Mouse (Mus musculus): ENCODE measurements around the gene Tacr1. TPM values are rescaled to one million over a fixed set of nuclear protein-coding genes. Genes with fewer than 3 reads are reported as not detected.
"Not testable (repeated sequence)": the region's sequence is repeated elsewhere in the genome, so short reads cannot be mapped to it uniquely, and the experiment has no call there.

Gene Tacr1
- total and polyA plus RNA-seq, 3 experiments = not detected

DNA sequence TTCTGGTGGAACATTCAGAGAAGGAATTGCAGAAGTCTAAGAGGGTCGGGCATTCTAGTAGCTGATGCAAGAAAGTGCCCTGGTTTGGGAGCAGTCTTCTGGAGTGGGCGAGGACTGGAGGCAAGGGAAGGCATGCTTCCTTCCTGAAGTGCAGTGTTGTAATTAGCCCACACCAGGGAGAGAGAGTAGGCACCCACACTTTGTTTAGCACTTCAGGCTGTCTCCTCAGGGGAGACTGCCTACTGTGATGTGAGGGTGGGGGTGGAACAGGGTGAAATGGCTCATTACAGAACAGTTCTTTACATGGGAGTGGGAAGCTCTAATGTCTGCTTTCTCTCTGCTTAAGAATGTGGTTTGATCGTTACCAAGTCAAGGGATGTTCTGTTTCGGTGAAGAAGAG lies 35.0 kb downstream of the Tacr1 start:
- H3K4me3 ChIP-seq (ENCODE audit: control insufficient read depth in 1 of 2, insufficient read depth in 1 of 2, low read depth in 2 of 2, low read length in 2 of 2) = no peak overlapping the region
- H3K79me2 ChIP-seq (ENCODE audit: control insufficient read depth, insufficient read depth, low read length, poor library complexity) = no peaks in the 10 kb centered on the region
- H3K27me3 ChIP-seq (ENCODE audit: control insufficient read depth in 1 of 2, insufficient read depth in 2 of 2, low read length in 2 of 2) = no peaks in the 10 kb centered on the region
- TF ChIP-seq MXI1 (IDR thresholded peaks at IDR 0.05; ENCODE audit: low read depth, low read length) (no peak), POLR2A (IDR thresholded peaks at IDR 0.05; ENCODE audit: control insufficient read depth in 1 of 2, insufficient read depth in 1 of 2, low read depth in 1 of 2, low read length in 2 of 2, poor library complexity in 1 of 2) (no peak), RAD21 (IDR thresholded peaks at IDR 0.05; ENCODE audit: low read depth, low read length) (no peak), TAL1 (IDR thresholded peaks at IDR 0.05; ENCODE audit: low read length) (no peak), MYC (IDR thresholded peaks at IDR 0.05; ENCODE audit: low read depth, low read length) (no peak), KAT2A (conservative IDR thresholded peaks at IDR 0.05; ENCODE audit: low read depth, low read length) (no peak), NELFE (IDR thresholded peaks at IDR 0.05; ENCODE audit: low read depth, low read length) (no peak), HCFC1 (IDR thresholded peaks at IDR 0.05; ENCODE audit: low read depth, low read length) (no peak), CHD2 (IDR thresholded peaks at IDR 0.05; ENCODE audit: low read length) (no peak), GABPA (IDR thresholded peaks at IDR 0.05; ENCODE audit: low read depth, low read length) (no peak), ZKSCAN1 (IDR thresholded peaks at IDR 0.05; ENCODE audit: low read depth, low read length) (no peak), CTCF (IDR thresholded peaks at IDR 0.05 in 2 of 3, conservative IDR thresholded peaks at IDR 0.05 in 1 of 3; ENCODE audit: control insufficient read depth in 1 of 3, insufficient read depth in 1 of 3, low read depth in 2 of 3, low read length in 3 of 3, poor library complexity in 1 of 3, severe bottlenecking in 1 of 3) (no peak), EP300 (IDR thresholded peaks at IDR 0.05; ENCODE audit: low read depth in 1 of 2, low read length in 2 of 2) (no peak), GATA1 (IDR thresholded peaks at IDR 0.05; ENCODE audit: low read depth, low read length) (no peak), RCOR1 (IDR thresholded peaks at IDR 0.05; ENCODE audit: low read depth, low read length) (no peak)
- no peaks in the 10 kb centered on the region for H3K4me1 ChIP-seq (ENCODE audit: control insufficient read depth in 1 of 2, insufficient read depth in 2 of 2, low read length in 2 of 2)
- no peak overlapping the region for H3K9ac ChIP-seq (ENCODE audit: control insufficient read depth, low read depth, low read length, poor library complexity, severe bottlenecking)
- no peaks in the 10 kb centered on the region for H3K9me3 ChIP-seq (replicated peaks; ENCODE audit: insufficient read depth, low read length)
- no peak overlapping the region for H3K27ac ChIP-seq (ENCODE audit: control insufficient read depth, low read depth, low read length)
- no peak for DNase-seq (ENCODE audit: low read depth, low spot score)
- no peaks in the 10 kb centered on the region for H3K36me3 ChIP-seq (ENCODE audit: control insufficient read depth in 1 of 2, insufficient read depth in 2 of 2, low read length in 2 of 2)

DNA sequence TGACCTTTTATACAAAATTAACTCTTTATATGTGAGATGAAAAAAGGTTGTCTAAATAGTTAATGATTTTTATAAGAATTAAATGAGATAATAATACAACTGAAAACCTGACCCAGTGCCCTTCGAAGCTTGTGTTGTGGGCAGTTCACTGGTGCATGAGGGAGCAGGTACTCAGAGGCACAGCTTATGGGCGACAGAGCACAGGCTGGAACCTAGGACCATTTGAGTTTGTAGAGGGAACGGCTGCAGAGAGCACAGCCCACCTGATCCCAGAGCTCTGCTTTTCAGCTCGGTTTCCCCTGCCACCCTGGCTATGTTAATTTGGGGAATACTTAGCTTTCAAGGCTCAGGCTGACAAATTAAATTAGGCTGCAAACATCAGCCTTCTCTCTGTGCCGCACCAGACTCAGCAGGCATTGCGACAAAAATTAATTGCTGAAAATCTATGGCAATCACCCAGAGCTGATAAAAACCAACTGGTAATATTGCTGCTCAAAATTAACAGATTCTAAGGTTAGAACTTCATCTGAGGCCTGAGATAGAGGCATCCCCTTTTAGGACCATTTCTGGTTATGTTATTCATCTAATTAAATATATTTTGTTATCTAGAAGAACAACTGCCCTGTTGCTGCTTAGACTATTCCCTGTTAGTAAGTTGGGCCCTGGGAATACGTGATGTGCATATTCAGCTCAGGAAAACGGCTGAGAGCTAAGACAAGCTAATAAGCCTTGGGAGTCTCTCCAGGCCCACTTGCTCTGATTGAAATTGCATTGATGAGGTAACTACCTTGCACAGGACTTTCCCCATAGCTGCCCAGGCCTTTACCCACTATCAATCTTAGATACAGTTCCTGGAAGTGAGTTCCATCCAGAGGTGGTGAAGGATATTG lies 50.3 kb downstream of the Tacr1 start:
- not testable (repeated sequence) for DNase-seq (ENCODE audit: low read depth, low spot score); H3K36me3 ChIP-seq (ENCODE audit: control insufficient read depth in 1 of 2, insufficient read depth in 2 of 2, low read length in 2 of 2); H3K9me3 ChIP-seq (replicated peaks; ENCODE audit: insufficient read depth, low read length); H3K4me3 ChIP-seq (ENCODE audit: control insufficient read depth in 1 of 2, insufficient read depth in 1 of 2, low read depth in 2 of 2, low read length in 2 of 2); H3K79me2 ChIP-seq (ENCODE audit: control insufficient read depth, insufficient read depth, low read length, poor library complexity); H3K27me3 ChIP-seq (ENCODE audit: control insufficient read depth in 1 of 2, insufficient read depth in 2 of 2, low read length in 2 of 2); H3K4me1 ChIP-seq (ENCODE audit: control insufficient read depth in 1 of 2, insufficient read depth in 2 of 2, low read length in 2 of 2); H3K27ac ChIP-seq (ENCODE audit: control insufficient read depth, low read depth, low read length); H3K9ac ChIP-seq (ENCODE audit: control insufficient read depth, low read depth, low read length, poor library complexity, severe bottlenecking)

DNA sequence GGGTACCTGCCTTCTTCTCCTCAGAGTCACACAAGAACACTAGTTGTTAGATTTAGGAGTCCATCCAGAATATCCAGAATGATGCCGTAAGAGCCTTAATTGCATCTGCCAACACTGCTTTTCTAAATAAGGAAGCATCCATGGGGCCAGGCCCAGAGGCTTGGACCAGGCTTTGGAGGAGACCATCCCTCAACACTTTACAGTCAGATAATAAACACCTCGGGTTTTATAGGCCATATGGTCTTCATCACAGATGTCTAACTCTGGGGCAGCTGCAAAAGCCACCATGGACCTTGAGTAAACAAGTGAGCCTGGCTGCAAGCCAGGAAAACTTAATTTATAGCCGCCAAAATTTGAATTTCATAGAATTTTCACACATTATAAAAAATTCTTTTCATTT lies 53.1 kb downstream of the Tacr1 start:
- Histone ChIP-seq H3K27ac (ENCODE audit: control insufficient read depth, low read depth, low read length) (no peak overlapping the region), H3K79me2 (ENCODE audit: control insufficient read depth, insufficient read depth, low read length, poor library complexity) (no peaks in the 10 kb centered on the region), H3K9ac (ENCODE audit: control insufficient read depth, low read depth, low read length, poor library complexity, severe bottlenecking) (no peak overlapping the region), H3K9me3 (replicated peaks; ENCODE audit: insufficient read depth, low read length) (no peaks in the 10 kb centered on the region), H3K4me3 (ENCODE audit: control insufficient read depth in 1 of 2, insufficient read depth in 1 of 2, low read depth in 2 of 2, low read length in 2 of 2) (no peak overlapping the region), H3K4me1 (ENCODE audit: control insufficient read depth in 1 of 2, insufficient read depth in 2 of 2, low read length in 2 of 2) (no peaks in the 10 kb centered on the region), H3K36me3 (ENCODE audit: control insufficient read depth in 1 of 2, insufficient read depth in 2 of 2, low read length in 2 of 2) (no peaks in the 10 kb centered on the region), H3K27me3 (ENCODE audit: control insufficient read depth in 1 of 2, insufficient read depth in 2 of 2, low read length in 2 of 2) (no peaks in the 10 kb centered on the region)
- TF ChIP-seq MEF2A (IDR thresholded peaks at IDR 0.05; ENCODE audit: extremely low read depth, insufficient replicate concordance, low read depth, low read length, poor library complexity, severe bottlenecking) = no peak
- TF ChIP-seq EP300 (IDR thresholded peaks at IDR 0.05; ENCODE audit: low read depth in 1 of 2, low read length in 2 of 2) = no peak
- TF ChIP-seq GABPA (IDR thresholded peaks at IDR 0.05; ENCODE audit: low read depth, low read length) = no peak
- no peak for TF ChIP-seq JUND (IDR thresholded peaks at IDR 0.05; ENCODE audit: low read depth, low read length)
- no peak for TF ChIP-seq CTCF (IDR thresholded peaks at IDR 0.05 in 2 of 3, conservative IDR thresholded peaks at IDR 0.05 in 1 of 3; ENCODE audit: control insufficient read depth in 1 of 3, insufficient read depth in 1 of 3, low read depth in 2 of 3, low read length in 3 of 3, poor library complexity in 1 of 3, severe bottlenecking in 1 of 3)
- TF ChIP-seq NRF1 (IDR thresholded peaks at IDR 0.05; ENCODE audit: insufficient read depth, low read depth, low read length, poor library complexity, severe bottlenecking) = no peak
- no peak for TF ChIP-seq TAL1 (IDR thresholded peaks at IDR 0.05; ENCODE audit: low read length)
- TF ChIP-seq MAX (IDR thresholded peaks at IDR 0.05; ENCODE audit: low read length) = no peak
- TF ChIP-seq MYB (IDR thresholded peaks at IDR 0.05; ENCODE audit: low read depth, low read length) = no peak
- no peak for TF ChIP-seq KAT2A (conservative IDR thresholded peaks at IDR 0.05; ENCODE audit: low read depth, low read length)
- TF ChIP-seq CHD1 (IDR thresholded peaks at IDR 0.05; ENCODE audit: low read depth, low read length) = no peak
- no peak for TF ChIP-seq ZKSCAN1 (IDR thresholded peaks at IDR 0.05; ENCODE audit: low read depth, low read length)
- no peak for TF ChIP-seq RCOR1 (IDR thresholded peaks at IDR 0.05; ENCODE audit: low read depth, low read length)
- no peak for TF ChIP-seq TBP (IDR thresholded peaks at IDR 0.05; ENCODE audit: low read depth, low read length)
- no peak for DNase-seq (ENCODE audit: low read depth, low spot score)

All from MEL (cell line).